Mouse (Mus musculus) cortical plate, adult 2 months (tissue): ENCODE results near the gene Pgs1. TPM values are rescaled to one million over a fixed set of nuclear protein-coding genes. Genes with fewer than 3 reads are reported as not detected.

Experiments
- H3K27ac ChIP-seq: fragments of 200-500 bp; 2 replicates; pipeline ENCODE4 v1.5.1; 2012; ENCODE audit warnings: low read length, control low read depth, inconsistent platforms; ENCODE audit not compliant: insufficient read depth
- H3K4me1 ChIP-seq: fragments of 200-500 bp; 2 replicates; pipeline ENCODE4 v1.6.1; 2011; ENCODE audit warnings: low read length; ENCODE audit not compliant: control insufficient read depth, insufficient read depth
- H3K4me3 ChIP-seq: fragments of 200-500 bp; 2 replicates; pipeline ENCODE4 v1.5.1; 2011; ENCODE audit warnings: mild to moderate bottlenecking, low read length, control low read depth; ENCODE audit not compliant: insufficient read depth
- CTCF ChIP-seq: fragments of 200-500 bp; IDR thresholded peaks from 2 replicates; pipeline ENCODE4 v1.5.1; 2011; ENCODE audit warnings: mild to moderate bottlenecking, control low read depth, low read length; ENCODE audit not compliant: insufficient read depth; ENCODE audit errors: extremely low read depth
- POLR2A ChIP-seq: fragments of 200-500 bp; IDR thresholded peaks from 2 replicates; pipeline ENCODE4 v1.6.1; 2011; ENCODE audit warnings: mild to moderate bottlenecking, low read length, control low read depth; ENCODE audit not compliant: insufficient read depth; ENCODE audit errors: extremely low read depth
- polyA plus RNA-seq: library from polyadenylated mRNA; depleted of rRNA; stranded (reverse); fragments of >200 nt; gene quantifications from 2 replicates; pipeline ENCODE4 v1.2.3, GENCODE M21; 2012

Pgs1 gene
- polyA plus RNA-seq, 1 experiment: 81.6 TPM

GRCm38 (mm10) chr11:117949392-117950091, 36.5 kb upstream of the Pgs1 start:
- H3K27ac ChIP-seq: no peak overlapping the region
- no peak overlapping the region for H3K4me3 ChIP-seq
- H3K4me1 ChIP-seq: no peaks in the 10 kb centered on the region
- TF ChIP-seq CTCF (no peak), POLR2A (no peak)

GRCm38 (mm10) chr11:117951391-117951790, 34.7 kb upstream of the Pgs1 start:
- Histone ChIP-seq H3K27ac (no peak overlapping the region), H3K4me3 (no peak overlapping the region), H3K4me1 (no peaks in the 10 kb centered on the region)
- TF ChIP-seq POLR2A (no peak), CTCF (no peak)

GRCm38 (mm10) chr11:117952174-117952933, 33.7 kb upstream of the Pgs1 start:
- Histone ChIP-seq H3K27ac (no peak overlapping the region), H3K4me3 (no peak overlapping the region), H3K4me1 (no peaks in the 10 kb centered on the region)
- TF ChIP-seq POLR2A (no peak), CTCF (no peak)

- Histone ChIP-seq H3K27ac (no peak overlapping the region), H3K4me3 (no peak overlapping the region), H3K4me1 (no peaks in the 10 kb centered on the region)
- TF ChIP-seq POLR2A (no peak), CTCF (no peak)
Measured at GRCm38 (mm10) chr11:117954094-117954493, 32.0 kb upstream of the Pgs1 start.

GRCm38 (mm10) chr11:117954819-117955218, 31.3 kb upstream of the Pgs1 start:
- no peak for TF ChIP-seq POLR2A

GRCm38 (mm10) chr11:117955621-117956020, 30.5 kb upstream of the Pgs1 start:
- H3K4me1 ChIP-seq: no peaks in the 10 kb centered on the region
- TF ChIP-seq CTCF (no peak), POLR2A (no peak)
- H3K27ac ChIP-seq: no peak overlapping the region
- H3K4me3 ChIP-seq: no peak overlapping the region

More at GRCm38 (mm10) chr11:117954819-117955218, 31.3 kb upstream of the Pgs1 start:
- Histone ChIP-seq H3K4me3 (no peak overlapping the region), H3K4me1 (no peaks in the 10 kb centered on the region), H3K27ac (no peak overlapping the region)

GRCm38 (mm10) chr11:117958197-117958596, 27.9 kb upstream of the Pgs1 start:
- Histone ChIP-seq H3K27ac (no peak overlapping the region), H3K4me3 (no peak overlapping the region)
- TF ChIP-seq CTCF: no peak
- no peak for TF ChIP-seq POLR2A

GRCm38 (mm10) chr11:117959166-117959565, 26.9 kb upstream of the Pgs1 start:
- TF ChIP-seq POLR2A: no peak
- TF ChIP-seq CTCF: no peak
- H3K4me1 ChIP-seq: peaks cover 3% of the 10 kb centered on the region

More at GRCm38 (mm10) chr11:117958197-117958596, 27.9 kb upstream of the Pgs1 start:
- no peaks in the 10 kb centered on the region for H3K4me1 ChIP-seq

GRCm38 (mm10) chr11:117959741-117960381, 26.2 kb upstream of the Pgs1 start:
- no peak overlapping the region for H3K27ac ChIP-seq
- H3K4me3 ChIP-seq: no peak overlapping the region

More at GRCm38 (mm10) chr11:117959166-117959565, 26.9 kb upstream of the Pgs1 start:
- H3K4me3 ChIP-seq: no peak overlapping the region
- H3K27ac ChIP-seq: no peak overlapping the region

GRCm38 (mm10) chr11:117960601-117961000, 25.5 kb upstream of the Pgs1 start:
- TF ChIP-seq CTCF (no peak), POLR2A (no peak)
- H3K27ac ChIP-seq: no peak overlapping the region
- H3K4me3 ChIP-seq: no peak overlapping the region
- H3K4me1 ChIP-seq: peaks cover 7% of the 10 kb centered on the region

More at GRCm38 (mm10) chr11:117959741-117960381, 26.2 kb upstream of the Pgs1 start:
- H3K4me1 ChIP-seq: peaks cover 3% of the 10 kb centered on the region
- TF ChIP-seq POLR2A: no peak
- TF ChIP-seq CTCF: no peak
